Mouse (Mus musculus): ENCODE data around the gene Sfrp4. TPM values are rescaled to one million over a fixed set of nuclear protein-coding genes. Genes with fewer than 3 reads are reported as not detected.

Sfrp4 gene
- polyA plus RNA-seq, 1 experiment, result 0.70 TPM

DNA sequence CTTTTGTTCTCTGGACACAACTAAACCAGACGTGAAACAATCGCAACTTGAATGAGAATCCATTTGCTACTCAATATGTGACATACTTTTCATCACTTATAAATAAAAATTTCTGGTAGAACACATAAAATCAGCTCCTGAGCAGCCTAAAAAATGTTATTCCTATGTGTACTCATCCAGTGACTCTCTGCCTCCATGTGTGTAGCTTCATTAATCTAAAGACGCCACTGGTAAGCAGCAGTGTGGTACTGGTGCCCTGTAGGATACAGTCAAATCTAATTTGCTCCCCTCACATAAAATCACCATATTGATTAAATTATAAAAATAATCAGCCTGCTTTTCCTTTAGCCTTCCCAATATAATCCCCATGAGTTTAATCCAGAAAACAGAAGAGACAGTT, 9.9 kb upstream of the Sfrp4 start:
- Histone ChIP-seq H3K4me3 (ENCODE audit: insufficient read depth, poor library complexity, severe bottlenecking) (no peak overlapping the region), H3K79me3 (ENCODE audit: low read depth) (peaks cover 14% of the 10 kb centered on the region), H3ac (ENCODE audit: control insufficient read depth, insufficient read length, low read depth) (no peak overlapping the region), H3K27me3 (ENCODE audit: control insufficient read depth, insufficient read depth, insufficient read length) (no peaks in the 10 kb centered on the region), H3K79me2 (ENCODE audit: control insufficient read depth, insufficient read depth) (peaks cover 47% of the 10 kb centered on the region), H3K36me3 (ENCODE audit: control insufficient read depth, insufficient read depth) (peaks cover 9% of the 10 kb centered on the region)
- TF ChIP-seq USF1 (IDR thresholded peaks at IDR 0.05; ENCODE audit: low read depth) (no peak), FOSL1 (IDR thresholded peaks at IDR 0.05; ENCODE audit: insufficient read depth, low read length, poor library complexity, severe bottlenecking) (no peak), CTCF (IDR thresholded peaks at IDR 0.05; ENCODE audit: control insufficient read depth, insufficient read depth, insufficient read length) (no peak), MYOG (IDR thresholded peaks at IDR 0.05; ENCODE audit: control insufficient read depth, extremely low read depth, insufficient read length) (no peak), MAX (IDR thresholded peaks at IDR 0.05) (no peak), MYOD1 (IDR thresholded peaks at IDR 0.05; ENCODE audit: control insufficient read depth, insufficient read length, low read depth) (no peak), CEBPB (IDR thresholded peaks at IDR 0.05; ENCODE audit: low read depth) (no peak)

DNA sequence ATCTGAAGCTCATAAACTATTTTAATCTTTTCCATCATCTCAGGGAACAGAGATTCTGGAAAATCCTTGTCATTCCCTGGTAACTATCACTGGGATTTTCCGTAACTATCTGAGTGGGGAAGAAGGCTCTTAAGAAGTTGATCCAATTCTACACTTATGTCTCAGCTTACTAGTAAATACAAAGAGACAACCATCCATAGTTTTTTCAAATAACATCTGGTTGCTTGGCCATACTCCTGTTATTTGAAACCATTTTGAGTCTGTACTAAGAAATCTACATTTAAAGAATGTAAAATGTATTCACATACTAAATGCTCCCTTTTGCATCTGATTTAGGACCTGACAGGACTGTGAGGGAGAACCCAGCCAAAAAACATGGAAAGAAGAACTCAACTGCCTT, 9.5 kb upstream of the Sfrp4 start:
- H3K27me3 ChIP-seq (ENCODE audit: control insufficient read depth, insufficient read depth, insufficient read length), result no peaks in the 10 kb centered on the region
- no peak for TF ChIP-seq MAX (IDR thresholded peaks at IDR 0.05)
- no peak for TF ChIP-seq CTCF (IDR thresholded peaks at IDR 0.05; ENCODE audit: control insufficient read depth, insufficient read depth, insufficient read length)
- TF ChIP-seq FOSL1 (IDR thresholded peaks at IDR 0.05; ENCODE audit: insufficient read depth, low read length, poor library complexity, severe bottlenecking), result no peak
- no peak for TF ChIP-seq MYOG (IDR thresholded peaks at IDR 0.05; ENCODE audit: control insufficient read depth, extremely low read depth, insufficient read length)
- TF ChIP-seq CEBPB (IDR thresholded peaks at IDR 0.05; ENCODE audit: low read depth), result no peak
- TF ChIP-seq USF1 (IDR thresholded peaks at IDR 0.05; ENCODE audit: low read depth), result no peak
- TF ChIP-seq MYOD1 (IDR thresholded peaks at IDR 0.05; ENCODE audit: control insufficient read depth, insufficient read length, low read depth), result no peak
- H3K36me3 ChIP-seq (ENCODE audit: control insufficient read depth, insufficient read depth), result peaks cover 5% of the 10 kb centered on the region
- no peak overlapping the region for H3K4me3 ChIP-seq (ENCODE audit: insufficient read depth, poor library complexity, severe bottlenecking)
- H3K79me2 ChIP-seq (ENCODE audit: control insufficient read depth, insufficient read depth), result peaks cover 47% of the 10 kb centered on the region
- H3K79me3 ChIP-seq (ENCODE audit: low read depth), result peaks cover 18% of the 10 kb centered on the region
- no peak overlapping the region for H3ac ChIP-seq (ENCODE audit: control insufficient read depth, insufficient read length, low read depth)

DNA sequence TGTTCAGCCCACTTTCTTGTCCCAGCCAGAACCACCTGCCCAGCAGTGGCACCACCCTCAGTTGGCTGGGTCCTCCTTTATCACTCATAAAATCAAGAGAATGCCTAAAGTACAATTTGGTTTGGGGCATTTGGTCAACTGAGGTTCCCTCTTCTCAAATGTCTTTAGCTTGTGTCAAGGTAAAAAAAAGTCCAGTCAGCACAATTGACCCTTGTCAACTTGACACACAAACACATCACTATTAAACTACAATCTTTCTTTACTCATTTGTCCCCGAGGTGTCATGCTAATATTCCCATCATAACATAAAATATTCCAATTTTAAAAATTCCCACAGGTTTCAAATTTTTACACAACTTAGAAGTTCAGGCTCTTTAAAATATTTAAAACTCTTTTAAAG, 8.6 kb upstream of the Sfrp4 start:
- TF ChIP-seq CEBPB (IDR thresholded peaks at IDR 0.05; ENCODE audit: low read depth) (no peak), MYOD1 (IDR thresholded peaks at IDR 0.05; ENCODE audit: control insufficient read depth, insufficient read length, low read depth) (no peak), USF1 (IDR thresholded peaks at IDR 0.05; ENCODE audit: low read depth) (no peak), MYOG (IDR thresholded peaks at IDR 0.05; ENCODE audit: control insufficient read depth, extremely low read depth, insufficient read length) (no peak), MAX (IDR thresholded peaks at IDR 0.05) (no peak), CTCF (IDR thresholded peaks at IDR 0.05; ENCODE audit: control insufficient read depth, insufficient read depth, insufficient read length) (no peak), FOSL1 (IDR thresholded peaks at IDR 0.05; ENCODE audit: insufficient read depth, low read length, poor library complexity, severe bottlenecking) (no peak)
- no peak overlapping the region for H3K4me3 ChIP-seq (ENCODE audit: insufficient read depth, poor library complexity, severe bottlenecking)
- peaks cover 50% of the 10 kb centered on the region for H3K79me2 ChIP-seq (ENCODE audit: control insufficient read depth, insufficient read depth)
- no peaks in the 10 kb centered on the region for H3K27me3 ChIP-seq (ENCODE audit: control insufficient read depth, insufficient read depth, insufficient read length)
- H3ac ChIP-seq (ENCODE audit: control insufficient read depth, insufficient read length, low read depth), result no peak overlapping the region
- H3K36me3 ChIP-seq (ENCODE audit: control insufficient read depth, insufficient read depth), result no peaks in the 10 kb centered on the region
- peaks cover 23% of the 10 kb centered on the region for H3K79me3 ChIP-seq (ENCODE audit: low read depth)

DNA sequence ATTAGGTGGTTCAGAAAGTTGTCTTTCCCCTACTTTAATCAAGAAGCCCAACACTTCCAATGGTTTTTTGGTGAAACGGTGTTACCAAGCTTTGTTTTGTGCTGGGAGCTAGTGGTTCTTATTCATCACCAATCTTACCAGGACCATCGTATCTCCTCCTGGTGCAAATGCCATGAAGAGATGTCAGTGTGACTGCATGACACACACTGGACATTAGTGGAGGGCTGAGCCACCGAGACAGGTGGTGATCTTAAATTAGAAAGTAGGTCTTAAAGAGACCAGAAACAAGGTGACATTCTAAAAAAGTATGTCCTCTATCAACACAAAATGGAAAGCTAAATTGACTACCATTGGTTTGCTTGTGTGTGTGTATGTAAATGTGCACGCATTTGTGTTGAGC, 4.8 kb upstream of the Sfrp4 start:
- peak overlapping the region; percentile 56 for H3K4me3 ChIP-seq (ENCODE audit: insufficient read depth, poor library complexity, severe bottlenecking)

DNA sequence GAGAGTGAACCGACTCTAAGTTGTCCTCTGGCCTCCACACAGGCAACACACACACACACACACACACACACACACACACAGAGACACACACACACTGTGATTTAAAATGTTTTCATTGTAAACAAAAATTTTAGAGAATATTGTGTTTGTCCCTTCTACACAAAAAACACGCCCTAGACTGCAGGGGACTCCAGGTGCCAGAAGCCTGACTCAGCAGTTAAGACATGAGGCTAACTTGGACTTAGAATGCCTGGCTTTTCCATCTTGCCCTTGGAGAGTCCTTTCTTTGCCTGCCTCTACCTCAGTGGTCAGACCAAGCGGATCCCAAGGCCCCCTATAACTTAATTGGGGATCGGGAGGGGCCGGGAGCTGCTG, 4.1 kb upstream of the Sfrp4 start:
- Histone ChIP-seq H3K79me3 (ENCODE audit: low read depth) (peaks cover 19% of the 10 kb centered on the region), H3K27me3 (ENCODE audit: control insufficient read depth, insufficient read depth, insufficient read length) (no peaks in the 10 kb centered on the region), H3K4me3 (ENCODE audit: insufficient read depth, poor library complexity, severe bottlenecking) (peak overlapping the region; percentile 56), H3K79me2 (ENCODE audit: control insufficient read depth, insufficient read depth) (peaks cover 42% of the 10 kb centered on the region), H3ac (ENCODE audit: control insufficient read depth, insufficient read length, low read depth) (peak overlapping the region; percentile 97), H3K36me3 (ENCODE audit: control insufficient read depth, insufficient read depth) (no peaks in the 10 kb centered on the region)
- TF ChIP-seq FOSL1 (IDR thresholded peaks at IDR 0.05; ENCODE audit: insufficient read depth, low read length, poor library complexity, severe bottlenecking) (no peak), MYOG (IDR thresholded peaks at IDR 0.05; ENCODE audit: control insufficient read depth, extremely low read depth, insufficient read length) (no peak), MAX (IDR thresholded peaks at IDR 0.05) (no peak), CEBPB (IDR thresholded peaks at IDR 0.05; ENCODE audit: low read depth) (no peak), MYOD1 (IDR thresholded peaks at IDR 0.05; ENCODE audit: control insufficient read depth, insufficient read length, low read depth) (no peak), USF1 (IDR thresholded peaks at IDR 0.05; ENCODE audit: low read depth) (no peak), CTCF (IDR thresholded peaks at IDR 0.05; ENCODE audit: control insufficient read depth, insufficient read depth, insufficient read length) (no peak)

More for the DNA sequence above, 4.8 kb upstream of the Sfrp4 start:
- H3K79me3 ChIP-seq (ENCODE audit: low read depth), result peaks cover 19% of the 10 kb centered on the region
- H3K27me3 ChIP-seq (ENCODE audit: control insufficient read depth, insufficient read depth, insufficient read length), result no peaks in the 10 kb centered on the region
- no peak for TF ChIP-seq CEBPB (IDR thresholded peaks at IDR 0.05; ENCODE audit: low read depth)
- no peak for TF ChIP-seq CTCF (IDR thresholded peaks at IDR 0.05; ENCODE audit: control insufficient read depth, insufficient read depth, insufficient read length)
- no peak for TF ChIP-seq USF1 (IDR thresholded peaks at IDR 0.05; ENCODE audit: low read depth)
- no peak for TF ChIP-seq FOSL1 (IDR thresholded peaks at IDR 0.05; ENCODE audit: insufficient read depth, low read length, poor library complexity, severe bottlenecking)
- H3K79me2 ChIP-seq (ENCODE audit: control insufficient read depth, insufficient read depth), result peaks cover 50% of the 10 kb centered on the region
- no peaks in the 10 kb centered on the region for H3K36me3 ChIP-seq (ENCODE audit: control insufficient read depth, insufficient read depth)
- H3ac ChIP-seq (ENCODE audit: control insufficient read depth, insufficient read length, low read depth), result no peak overlapping the region
